Mouse (Mus musculus) myocyte (in vitro differentiated cells): ENCODE measurements around the gene Slmap.

Source experiments
- CEBPB ChIP-seq: IDR thresholded peaks from 2 replicates; pipeline ENCODE4 v1.6.1; 2011; ENCODE audit warnings: mild to moderate bottlenecking, moderate library complexity; ENCODE audit not compliant: poor library complexity, insufficient read depth, severe bottlenecking
- E2F4 ChIP-seq: IDR thresholded peaks from one replicate; pipeline ENCODE4 v1.6.1; 2011; ENCODE audit warnings: mild to moderate bottlenecking, control low read depth, moderate library complexity; ENCODE audit not compliant: insufficient read depth
- MAX ChIP-seq: IDR thresholded peaks from one replicate; pipeline ENCODE4 v1.6.1; 2011; ENCODE audit warnings: low read depth, mild to moderate bottlenecking, control low read depth
- MYOD1 ChIP-seq, 3 experiments: IDR thresholded peaks; one replicate each; pipeline ENCODE4 v1.6.1; 2011; ENCODE audit warnings: control low read depth in 2 of 3, low read depth in 2 of 3, mild to moderate bottlenecking in 2 of 3, moderate library complexity in 1 of 3; ENCODE audit not compliant: insufficient read length in 2 of 3, control insufficient read depth in 1 of 3
- MYOG ChIP-seq, 3 experiments: IDR thresholded peaks; one replicate each; pipeline ENCODE4 v1.6.1; 2011; ENCODE audit warnings: control low read depth in 2 of 3, low read depth in 2 of 3, mild to moderate bottlenecking in 2 of 3; ENCODE audit not compliant: insufficient read length in 2 of 3, control insufficient read depth in 1 of 3, insufficient read depth in 1 of 3
- POLR2A ChIP-seq: IDR thresholded peaks from one replicate; pipeline ENCODE4 v1.6.1; 2011; ENCODE audit warnings: low read depth, mild to moderate bottlenecking, control low read depth, moderate library complexity; ENCODE audit not compliant: insufficient read length
- POLR2AphosphoS2 ChIP-seq: IDR thresholded peaks from one replicate; pipeline ENCODE4 v1.6.1; 2011; ENCODE audit warnings: low read depth, control low read depth; ENCODE audit not compliant: insufficient read length
- REST ChIP-seq: IDR thresholded peaks from one replicate; pipeline ENCODE4 v1.6.1; 2011; ENCODE audit warnings: mild to moderate bottlenecking, control low read depth, moderate library complexity; ENCODE audit not compliant: insufficient read depth, insufficient read length
- SRF ChIP-seq: IDR thresholded peaks from one replicate; pipeline ENCODE4 v1.6.1; 2011; ENCODE audit warnings: low read depth; ENCODE audit not compliant: control insufficient read depth, insufficient read length
- TCF12 ChIP-seq: IDR thresholded peaks from one replicate; pipeline ENCODE4 v1.6.1; 2011; ENCODE audit warnings: mild to moderate bottlenecking, control low read depth; ENCODE audit not compliant: poor library complexity, insufficient read depth, severe bottlenecking
- TCF3 ChIP-seq: IDR thresholded peaks from one replicate; pipeline ENCODE4 v1.6.1; 2011; ENCODE audit warnings: low read depth, control low read depth; ENCODE audit not compliant: insufficient read length
- USF1 ChIP-seq: IDR thresholded peaks from one replicate; pipeline ENCODE4 v1.6.1; 2011; ENCODE audit warnings: low read depth, mild to moderate bottlenecking, control low read depth, moderate library complexity

DNA sequence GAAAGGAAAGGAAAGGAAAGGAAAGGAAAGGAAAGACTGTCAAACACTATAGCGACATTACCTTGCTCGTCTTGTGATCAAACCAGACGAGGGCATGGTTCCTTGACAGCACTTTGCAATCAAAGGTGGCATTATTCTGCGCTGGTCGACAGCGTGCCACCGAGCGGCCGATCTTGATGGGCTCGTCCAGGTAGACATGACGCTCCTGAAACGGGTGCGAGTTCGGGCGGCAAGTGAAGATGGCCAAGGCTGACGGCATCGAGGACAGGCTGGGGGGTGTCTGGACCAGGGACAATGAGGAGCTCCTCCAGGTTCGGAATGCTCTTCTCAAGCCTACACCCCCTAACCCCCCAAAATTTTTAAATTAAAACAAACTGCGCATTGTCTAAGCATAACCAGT is 1.5 kb downstream of the Slmap start:
- TF ChIP-seq MYOD1 (IDR thresholded peaks at IDR 0.05; ENCODE audit: control insufficient read depth in 1 of 3, insufficient read length in 2 of 3, low read depth in 2 of 3) (no peak), MYOG (IDR thresholded peaks at IDR 0.05; ENCODE audit: control insufficient read depth in 1 of 3, insufficient read depth in 1 of 3, insufficient read length in 2 of 3, low read depth in 2 of 3) (no peak), E2F4 (no peak), MAX (no peak), CEBPB (no peak), TCF12 (no peak), POLR2A (no peak), TCF3 (no peak), USF1 (no peak), POLR2AphosphoS2 (no peak), SRF (no peak), REST (no peak)
